Mouse (Mus musculus) heart, embryonic 14.5 days (tissue): Measurements from ENCODE around the gene Tmem40. TPM values are rescaled to one million over a fixed set of nuclear protein-coding genes. Genes with fewer than 3 reads are reported as not detected.
A peak's percentile ranks its signal among the peaks of the same experiment; 100 is the strongest.

ENCODE experiments used
- ATAC-seq: fragments of 200-750 bp; cut with Nextera tagmentation; 2 replicates; pipeline ENCODE4 v1.8.0; 2017; ENCODE audit warnings: low read depth, moderate TSS enrichment; ENCODE audit not compliant: insufficient number of reproducible peaks, insufficient read depth, low FRiP score
- H3K27ac ChIP-seq, 2 experiments: fragments of 200-500 bp in 1 of 2; fragments of 300-500 bp in 1 of 2; sonication (generic) in 1 of 2; replicated peaks in 1 of 2; 2 replicates each; pipeline ENCODE4 v1.5.1; 2012 to 2014; ENCODE audit warnings: low read depth in 2 of 2, low read length in 2 of 2, control low read depth in 1 of 2, mild to moderate bottlenecking in 1 of 2, mixed read lengths in 1 of 2; ENCODE audit not compliant: control insufficient read depth in 1 of 2, insufficient read depth in 1 of 2
- H3K27me3 ChIP-seq: fragments of 300-500 bp; sonication (generic); 2 replicates; pipeline ENCODE4 v1.6.1; 2014; ENCODE audit warnings: mild to moderate bottlenecking, low read length, control low read depth; ENCODE audit not compliant: control insufficient read depth, insufficient read depth
- H3K36me3 ChIP-seq: fragments of 300-500 bp; sonication (generic); 2 replicates; pipeline ENCODE4 v1.6.1; 2014; ENCODE audit warnings: mild to moderate bottlenecking, control low read depth, low read length, mixed read lengths; ENCODE audit not compliant: control insufficient read depth, insufficient read depth
- H3K4me1 ChIP-seq, 2 experiments: fragments of 200-500 bp in 1 of 2; fragments of 300-500 bp in 1 of 2; sonication (generic) in 1 of 2; 2 replicates each; pipeline ENCODE4 v1.6.1; 2012 to 2014; ENCODE audit warnings: low read length in 2 of 2, control low read depth in 1 of 2, mixed read lengths in 1 of 2; ENCODE audit not compliant: control insufficient read depth in 2 of 2, insufficient read depth in 2 of 2
- H3K4me2 ChIP-seq: fragments of 300-500 bp; sonication (generic); 2 replicates; pipeline ENCODE4 v1.6.1; 2014; ENCODE audit warnings: mild to moderate bottlenecking, low read length
- H3K4me3 ChIP-seq, 2 experiments: fragments of 200-500 bp in 1 of 2; fragments of 300-500 bp in 1 of 2; sonication (generic) in 1 of 2; 2 replicates each; pipeline ENCODE4 v1.5.1; 2012 to 2014; ENCODE audit warnings: low read length in 2 of 2, mild to moderate bottlenecking in 2 of 2, control low read depth in 1 of 2, low read depth in 1 of 2, moderate library complexity in 1 of 2; ENCODE audit not compliant: control insufficient read depth in 1 of 2, insufficient read depth in 1 of 2
- H3K9ac ChIP-seq: fragments of 300-500 bp; sonication (generic); 2 replicates; pipeline ENCODE4 v1.6.1; 2014; ENCODE audit warnings: mild to moderate bottlenecking, low read length
- H3K9me3 ChIP-seq: fragments of 300-500 bp; sonication (generic); 2 replicates; pipeline ENCODE4 v1.6.1; 2016; ENCODE audit warnings: low read length, control low read depth; ENCODE audit not compliant: control insufficient read depth
- WGBS: fragments of 180-500 bp; shearing (Covaris S2); extraction: QIAGEN DNeasy Blood & Tissue Kit; methylation state at CpG from one replicate; pipeline ENCODE4 v1.1.7; 2014; 5-methylcytosine and 5-hydroxymethylcytosine counted together
- polyA plus RNA-seq: library from polyadenylated mRNA; unstranded; fragments of >200 nt; fragmentation: Nextera tagmentation; extraction: Ambion mirVana; gene quantifications from 2 replicates; pipeline ENCODE4 v1.2.1, GENCODE M21; 2014

The Tmem40 gene
- polyA plus RNA-seq, 1 experiment from 2014 or later = 0.55 TPM

GRCm38 (mm10) chr6:115700778-115701177, 61.4 kb downstream of the Tmem40 start:
- no peak overlapping the region for H3K27ac ChIP-seq
- peaks cover 6 to 16% of the 10 kb centered on the region in 2 experiments for H3K4me1 ChIP-seq
- no peak for ATAC-seq
- no peak overlapping the region for H3K4me2 ChIP-seq
- H3K9me3 ChIP-seq = no peaks in the 10 kb centered on the region
- 85% methylated on average over 1 of the region's 1 CpGs for WGBS
- no peaks in the 10 kb centered on the region for H3K36me3 ChIP-seq
- H3K27me3 ChIP-seq = no peaks in the 10 kb centered on the region
- H3K9ac ChIP-seq = no peak overlapping the region
- H3K4me3 ChIP-seq = no peak overlapping the region

GRCm38 (mm10) chr6:115698699-115699098, 63.5 kb downstream of the Tmem40 start:
- Histone ChIP-seq H3K4me2 (no peak overlapping the region), H3K9ac (no peak overlapping the region), H3K4me1 (peaks cover 19 to 33% of the 10 kb centered on the region in 2 experiments), H3K9me3 (no peaks in the 10 kb centered on the region), H3K36me3 (no peaks in the 10 kb centered on the region), H3K27ac (no peak overlapping the region), H3K27me3 (no peaks in the 10 kb centered on the region), H3K4me3 (no peak overlapping the region)
- no peak for ATAC-seq
- WGBS = 79% methylated on average over 4 of the region's 4 CpGs

GRCm38 (mm10) chr6:115697739-115698558, 64.3 kb downstream of the Tmem40 start:
- no peaks in the 10 kb centered on the region for H3K36me3 ChIP-seq
- H3K4me2 ChIP-seq = no peak overlapping the region
- H3K4me3 ChIP-seq = no peak overlapping the region
- H3K9ac ChIP-seq = no peak overlapping the region
- H3K27me3 ChIP-seq = no peaks in the 10 kb centered on the region
- ATAC-seq = no peak
- H3K27ac ChIP-seq = peak overlapping the region in 1 of 2 experiments; percentile 45; a peak in 2 of 4 replicates
- no peaks in the 10 kb centered on the region for H3K9me3 ChIP-seq
- peaks cover 19 to 35% of the 10 kb centered on the region in 2 experiments for H3K4me1 ChIP-seq
- WGBS = 53% methylated on average over 17 of the region's 17 CpGs

GRCm38 (mm10) chr6:115696707-115697215, 65.4 kb downstream of the Tmem40 start:
- Histone ChIP-seq H3K9ac (no peak overlapping the region), H3K27ac (peak overlapping the region in 1 of 2 experiments; percentile 100; a peak in 2 of 4 replicates), H3K4me1 (peaks cover 21 to 39% of the 10 kb centered on the region in 2 experiments), H3K4me2 (no peak overlapping the region), H3K27me3 (no peaks in the 10 kb centered on the region), H3K4me3 (no peak overlapping the region), H3K9me3 (no peaks in the 10 kb centered on the region), H3K36me3 (no peaks in the 10 kb centered on the region)
- ATAC-seq = no peak
- 81% methylated on average over 7 of the region's 7 CpGs for WGBS

GRCm38 (mm10) chr6:115695124-115695523, 67.1 kb downstream of the Tmem40 start:
- H3K9me3 ChIP-seq = no peaks in the 10 kb centered on the region
- peak overlapping the region; percentile 82 for H3K9ac ChIP-seq
- 12% methylated on average over 7 of the region's 7 CpGs for WGBS
- peak overlapping the region; percentile 7 to 23; a peak in 3 of 4 replicates for H3K4me3 ChIP-seq
- H3K27ac ChIP-seq = peak overlapping the region; percentile 98 to 100
- peak overlapping the region; percentile 68 for H3K4me2 ChIP-seq
- ATAC-seq = peak; percentile 86
- no peaks in the 10 kb centered on the region for H3K36me3 ChIP-seq
- H3K4me1 ChIP-seq = peaks cover 21 to 39% of the 10 kb centered on the region in 2 experiments
- no peaks in the 10 kb centered on the region for H3K27me3 ChIP-seq

- peak overlapping the region; percentile 82 for H3K9ac ChIP-seq
- peak overlapping the region; percentile 68 for H3K4me2 ChIP-seq
- peak overlapping the region; percentile 7 to 23; a peak in 3 of 4 replicates for H3K4me3 ChIP-seq
Observed at GRCm38 (mm10) chr6:115694441-115694842, 67.8 kb downstream of the Tmem40 start.

GRCm38 (mm10) chr6:115692963-115693730, 69.1 kb downstream of the Tmem40 start:
- ATAC-seq = no peak

More at GRCm38 (mm10) chr6:115694441-115694842, 67.8 kb downstream of the Tmem40 start:
- WGBS = 13% methylated on average over 9 of the region's 9 CpGs
- H3K4me1 ChIP-seq = peaks cover 21 to 39% of the 10 kb centered on the region in 2 experiments
- no peaks in the 10 kb centered on the region for H3K27me3 ChIP-seq
- H3K9me3 ChIP-seq = no peaks in the 10 kb centered on the region
- no peaks in the 10 kb centered on the region for H3K36me3 ChIP-seq
- ATAC-seq = peak; percentile 84
- peak overlapping the region; percentile 98 to 100 for H3K27ac ChIP-seq

More at GRCm38 (mm10) chr6:115692963-115693730, 69.1 kb downstream of the Tmem40 start:
- peaks cover 21 to 37% of the 10 kb centered on the region in 2 experiments for H3K4me1 ChIP-seq
- no peaks in the 10 kb centered on the region for H3K27me3 ChIP-seq
- H3K9me3 ChIP-seq = no peaks in the 10 kb centered on the region
- H3K9ac ChIP-seq = no peak overlapping the region
- no peaks in the 10 kb centered on the region for H3K36me3 ChIP-seq
- peak overlapping the region; percentile 21 to 100 for H3K27ac ChIP-seq
- WGBS = 70% methylated on average over 5 of the region's 5 CpGs
- H3K4me3 ChIP-seq = no peak overlapping the region
- H3K4me2 ChIP-seq = no peak overlapping the region
